Mouse (Mus musculus): ENCODE results near the gene Srrm3. TPM values are rescaled to one million over a fixed set of nuclear protein-coding genes. Genes with fewer than 3 reads are reported as not detected.

Srrm3 gene
- not detected for polyA plus RNA-seq (2017; shearing (Covaris generic))

DNA sequence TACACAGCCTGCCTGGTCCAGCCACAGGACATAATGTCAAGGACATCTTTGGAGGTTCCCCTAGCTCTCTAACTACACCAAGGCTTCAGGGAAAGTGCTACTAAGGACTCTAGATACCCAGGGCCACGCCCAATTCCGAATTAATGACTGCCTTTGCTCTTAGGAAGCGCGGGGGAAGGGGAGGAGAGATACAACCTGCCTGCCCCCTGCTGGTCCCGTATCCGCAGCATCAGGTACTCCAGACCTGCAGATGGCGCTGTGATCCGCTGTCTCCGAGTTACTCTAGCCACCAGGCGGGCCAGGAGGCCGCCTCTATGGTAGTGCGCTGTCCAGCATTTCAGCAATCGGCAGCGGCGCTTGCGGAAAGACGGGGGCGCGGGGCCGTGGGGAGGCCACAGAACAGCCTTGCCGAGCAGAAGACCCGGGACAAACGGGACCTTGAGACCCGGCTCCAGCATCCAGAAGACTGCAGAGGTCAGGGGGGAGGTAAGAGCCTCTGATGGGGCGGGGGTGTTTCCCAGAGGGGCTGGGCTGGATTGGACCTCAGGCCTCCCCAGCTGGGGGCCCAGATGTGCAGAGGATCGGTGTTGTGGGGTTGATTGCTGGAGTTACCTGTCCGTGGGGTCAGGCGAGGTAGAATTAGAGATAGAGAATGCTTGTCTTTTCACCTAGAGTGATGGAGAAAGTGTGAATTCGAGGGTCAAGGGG, at the start of gene Srrm3:
Srrm3 (plus strand) TSS at position 336 of the 708 bp plus-strand sequence.
- peak; percentile 90 for ATAC-seq

GRCm38 (mm10) chr5:135761881-135762280, 44.8 kb upstream of the Srrm3 start:
- no peak for ATAC-seq

DNA sequence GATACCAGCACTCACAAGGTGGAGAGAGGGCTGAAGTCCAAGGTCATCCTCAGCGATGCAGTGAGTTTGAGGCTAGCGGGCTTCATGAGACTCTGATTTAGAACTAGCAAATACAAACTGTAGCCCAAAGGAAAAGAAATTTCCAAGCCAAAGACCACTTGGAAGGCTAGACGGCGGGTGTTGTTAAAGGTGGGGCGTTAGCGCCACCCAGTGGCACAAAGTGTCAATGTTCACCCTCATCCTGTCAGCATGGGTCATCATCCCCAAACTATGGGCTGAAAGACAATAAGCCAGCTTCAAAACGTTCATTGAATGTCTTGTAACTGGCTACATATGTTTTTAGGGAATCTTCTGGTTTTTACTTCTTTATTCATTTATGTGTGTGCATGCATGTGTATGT, 43.2 kb upstream of the Srrm3 start:
- peak; percentile 73 for ATAC-seq

- ATAC-seq = no peak
These were observed 41.7 kb upstream of the Srrm3 start for GRCm38 (mm10) chr5:135764971-135765370.

GRCm38 (mm10) chr5:135772519-135772918, 34.2 kb upstream of the Srrm3 start:
- no peak for ATAC-seq

DNA sequence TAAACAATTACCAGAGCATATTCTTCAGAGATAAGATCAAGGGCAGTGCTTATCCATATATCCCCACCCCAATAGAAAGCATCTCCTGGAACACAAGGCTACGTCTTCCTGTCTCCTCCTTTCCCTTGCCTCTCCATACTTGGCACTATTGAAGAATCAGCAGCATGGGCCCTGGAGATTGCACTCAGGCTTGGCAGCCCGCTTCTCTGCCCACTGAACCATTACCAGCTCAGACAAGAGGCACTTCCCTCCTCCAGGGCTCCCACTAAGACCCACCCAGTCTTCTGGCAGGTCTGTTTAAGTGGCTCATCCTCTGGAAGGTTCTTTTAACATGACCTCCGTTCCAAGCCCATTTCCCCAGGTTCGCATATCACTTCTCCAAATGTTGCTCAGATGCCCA, 30.1 kb upstream of the Srrm3 start:
- ATAC-seq = no peak

GRCm38 (mm10) chr5:135777796-135778470, 28.8 kb upstream of the Srrm3 start, which contains the start of gene Styxl1:
Gene Styxl1, minus strand, starts transcription at chr5:135778385.
- ATAC-seq = no peak

DNA sequence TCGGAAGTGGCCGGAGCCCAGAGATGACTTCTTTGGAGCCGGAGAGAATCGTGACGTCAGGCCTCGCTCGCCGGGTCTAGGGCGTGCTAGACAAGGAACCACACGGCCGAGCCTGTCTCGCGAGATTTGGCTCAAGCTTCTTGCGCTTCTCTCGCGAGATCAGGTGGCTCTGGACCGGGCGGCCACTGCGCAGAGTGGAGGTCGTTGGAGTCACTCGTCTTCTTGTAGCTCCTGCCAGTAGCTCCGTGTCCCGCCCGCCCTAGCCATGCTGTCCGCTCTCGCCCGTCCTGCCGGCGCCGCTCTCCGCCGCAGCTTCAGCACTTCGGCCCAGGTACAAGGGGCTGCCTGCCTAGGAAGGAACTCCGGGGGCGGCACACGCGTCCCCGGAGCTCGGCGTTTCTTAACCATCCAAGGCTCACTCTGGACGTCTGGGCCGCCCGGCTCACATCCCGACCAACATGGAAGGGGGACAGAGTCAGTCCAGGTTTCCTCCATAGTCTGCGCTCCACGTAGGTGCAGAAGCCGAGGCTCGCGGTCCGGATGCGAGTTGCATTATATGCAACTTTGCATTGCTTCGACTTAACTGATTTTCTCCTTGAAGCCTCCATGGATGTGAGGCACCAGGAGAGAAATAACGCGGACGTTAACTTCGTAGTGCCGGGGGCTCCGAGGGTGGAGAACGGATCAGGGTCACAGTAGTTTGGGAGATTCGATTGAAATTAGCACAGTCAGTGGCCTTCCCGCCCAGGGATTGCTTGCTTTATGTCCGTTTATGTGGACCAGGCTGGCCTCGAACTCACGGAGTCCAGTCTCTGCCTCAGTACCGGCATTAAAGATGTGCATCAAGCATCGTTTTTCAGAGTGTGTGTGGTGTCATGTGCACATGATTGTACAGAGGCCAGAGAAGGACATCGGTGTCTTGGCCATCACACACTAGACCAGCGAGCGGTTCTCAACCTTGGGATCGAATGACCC, 27.9 kb upstream of the Srrm3 start, which contains the start of gene Mdh2:
Mdh2 (plus strand) TSS at position 10 of the 975 bp plus-strand sequence.
- peak; percentile 96 for ATAC-seq

DNA sequence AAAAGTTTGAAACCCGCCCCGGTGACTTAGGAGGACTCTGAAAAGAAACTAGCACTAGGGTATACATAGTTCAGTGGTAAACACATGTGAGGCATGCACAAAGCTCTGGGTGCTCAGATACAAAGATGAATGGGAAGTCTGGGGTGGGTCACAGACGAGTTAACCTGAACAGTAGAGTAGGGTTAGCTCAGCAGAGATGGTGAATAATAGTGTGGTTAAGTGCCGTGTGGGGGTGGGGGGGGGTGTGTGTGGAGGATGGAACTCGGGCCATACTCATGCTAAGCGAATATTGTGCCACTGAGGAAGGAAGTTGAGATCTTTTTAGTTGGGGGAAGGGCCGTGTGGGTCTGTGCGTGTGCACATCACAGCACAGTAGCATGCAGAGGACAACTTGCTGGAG, 26.4 kb upstream of the Srrm3 start:
- no peak for ATAC-seq

- ATAC-seq = no peak
These were observed 23.8 kb upstream of the Srrm3 start for GRCm38 (mm10) chr5:135782901-135783300.

DNA sequence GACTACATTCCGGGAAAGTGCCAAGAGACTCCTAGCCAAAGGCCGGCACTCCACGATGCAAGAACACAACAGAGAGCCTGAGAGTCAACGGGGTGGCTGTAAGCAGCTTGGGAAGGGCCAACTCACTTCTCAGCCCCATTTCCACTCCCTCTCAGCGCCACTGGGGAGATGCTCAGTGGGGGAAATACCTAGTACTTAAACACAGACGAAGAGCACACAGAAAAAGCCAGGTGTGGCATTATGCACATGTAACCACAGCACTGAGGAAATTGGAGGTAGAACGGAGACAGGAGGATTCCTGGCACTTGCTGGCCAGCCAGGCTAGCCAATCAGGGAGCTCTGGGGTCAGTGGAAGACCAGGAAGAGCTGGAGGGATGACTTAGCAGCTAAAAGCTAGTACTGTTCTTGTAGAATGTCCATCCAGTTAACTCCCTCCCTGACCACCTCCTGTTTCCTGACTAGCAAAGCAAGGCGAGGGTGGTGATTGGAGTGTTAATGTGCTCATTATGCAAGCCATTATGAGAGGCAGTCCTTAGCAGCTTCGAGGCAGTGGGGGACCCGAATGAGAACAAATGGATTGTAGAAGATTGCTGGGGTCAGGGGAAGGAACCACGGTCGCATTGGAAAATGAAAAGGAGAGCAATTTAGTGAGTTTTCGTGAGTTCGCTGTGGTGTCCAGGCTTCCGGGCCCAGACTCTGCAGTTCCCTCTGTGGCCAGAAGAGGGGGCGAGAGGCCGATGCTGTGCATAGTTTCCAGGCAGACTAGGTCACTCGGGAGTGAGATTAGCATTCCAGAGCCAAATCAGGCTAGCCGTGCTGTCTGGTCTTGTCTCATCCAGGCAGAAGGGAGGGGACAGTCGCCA, 12.5 kb upstream of the Srrm3 start:
- peak; percentile 82 for ATAC-seq

- no peak for ATAC-seq
These were observed 11.9 kb upstream of the Srrm3 start for GRCm38 (mm10) chr5:135794859-135795181.

DNA sequence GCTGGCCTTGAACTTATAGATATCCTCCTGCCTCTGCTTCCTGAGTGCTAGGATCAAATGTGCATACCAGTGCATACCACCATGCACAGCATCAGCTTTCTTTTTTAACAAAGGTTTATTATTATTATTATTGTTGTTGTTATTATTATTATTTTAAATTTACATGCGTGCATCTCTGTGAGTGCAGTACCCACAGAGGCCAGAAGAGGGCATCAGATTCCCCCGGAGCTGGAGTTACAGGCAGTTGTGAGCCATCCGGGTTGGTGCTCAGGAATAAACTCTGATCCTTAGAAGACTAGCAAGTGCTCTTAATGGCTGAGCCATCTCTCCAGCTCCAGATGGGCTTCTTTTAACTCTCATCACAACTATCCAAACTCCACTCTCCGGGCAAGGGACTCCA, 6.9 kb upstream of the Srrm3 start:
- ATAC-seq = no peak

GRCm38 (mm10) chr5:135800927-135801326, 5.8 kb upstream of the Srrm3 start:
- ATAC-seq = no peak

- ATAC-seq = no peak
These were observed 4.0 kb upstream of the Srrm3 start for GRCm38 (mm10) chr5:135802641-135803040.

- ATAC-seq = no peak
These were observed 3.6 kb upstream of the Srrm3 start for GRCm38 (mm10) chr5:135803135-135803534.

DNA sequence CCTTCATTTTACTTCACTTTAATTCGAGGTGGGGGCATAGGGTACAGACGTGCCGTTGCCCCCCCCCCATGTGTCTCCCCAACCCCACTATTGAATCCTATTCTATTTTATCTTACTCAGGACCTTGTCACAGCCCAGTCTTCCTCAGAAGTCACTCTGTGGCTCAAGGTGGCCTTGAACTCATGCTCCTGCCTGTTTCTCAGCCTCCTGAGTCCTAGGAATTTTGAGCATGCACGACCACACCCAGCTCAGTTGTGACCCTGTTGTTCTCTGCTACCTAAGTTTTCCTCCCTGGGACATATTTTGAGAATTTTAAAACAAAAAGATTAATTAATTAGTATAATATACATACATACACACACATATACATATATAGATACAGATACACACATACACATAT, 3.0 kb upstream of the Srrm3 start:
- ATAC-seq = no peak

- ATAC-seq = no peak
These were observed 2.0 kb upstream of the Srrm3 start for GRCm38 (mm10) chr5:135804735-135805134.

- ATAC-seq = no peak
These were observed 560 bp downstream of the Srrm3 start for GRCm38 (mm10) chr5:135807263-135807637.

DNA sequence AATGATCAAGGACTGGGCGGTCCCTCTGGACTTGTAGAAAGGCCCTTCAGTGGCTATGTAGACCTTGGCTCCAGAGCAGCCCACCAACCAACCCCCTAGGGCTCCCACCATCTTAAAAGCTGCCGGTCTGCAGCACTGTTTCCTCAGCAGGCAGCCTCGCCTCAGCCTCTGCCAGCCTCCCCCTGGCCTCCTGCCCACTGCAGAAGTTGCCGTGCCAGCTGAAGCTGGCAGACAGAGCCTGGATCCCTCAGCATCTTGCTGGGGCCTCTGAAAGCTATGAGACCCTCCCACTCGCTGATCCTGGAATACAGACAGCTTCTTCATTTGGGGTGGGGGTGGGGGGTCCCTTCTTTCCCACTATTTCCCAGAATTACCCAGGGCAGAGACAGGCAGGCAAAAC, 6.3 kb downstream of the Srrm3 start:
- ATAC-seq = no peak

DNA sequence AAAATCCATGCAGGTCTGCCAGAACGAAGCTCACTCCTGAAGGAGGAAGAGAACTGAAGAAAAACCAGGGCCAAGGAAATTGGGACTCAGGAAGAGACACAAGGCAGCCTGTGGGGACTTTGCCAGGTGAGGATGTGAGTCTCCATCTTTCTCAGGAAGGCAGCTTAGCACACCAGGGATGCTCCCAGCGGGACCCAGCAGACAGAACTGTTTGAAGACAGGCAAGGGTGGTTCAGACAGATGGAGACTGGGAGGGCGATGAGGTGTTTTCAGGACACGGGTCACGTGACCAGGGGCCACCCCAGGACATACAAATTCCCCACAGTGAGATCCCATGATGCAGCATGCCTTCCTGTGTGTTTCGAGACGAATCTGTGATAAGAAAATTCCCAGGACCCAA, 11.8 kb downstream of the Srrm3 start:
- no peak for ATAC-seq

DNA sequence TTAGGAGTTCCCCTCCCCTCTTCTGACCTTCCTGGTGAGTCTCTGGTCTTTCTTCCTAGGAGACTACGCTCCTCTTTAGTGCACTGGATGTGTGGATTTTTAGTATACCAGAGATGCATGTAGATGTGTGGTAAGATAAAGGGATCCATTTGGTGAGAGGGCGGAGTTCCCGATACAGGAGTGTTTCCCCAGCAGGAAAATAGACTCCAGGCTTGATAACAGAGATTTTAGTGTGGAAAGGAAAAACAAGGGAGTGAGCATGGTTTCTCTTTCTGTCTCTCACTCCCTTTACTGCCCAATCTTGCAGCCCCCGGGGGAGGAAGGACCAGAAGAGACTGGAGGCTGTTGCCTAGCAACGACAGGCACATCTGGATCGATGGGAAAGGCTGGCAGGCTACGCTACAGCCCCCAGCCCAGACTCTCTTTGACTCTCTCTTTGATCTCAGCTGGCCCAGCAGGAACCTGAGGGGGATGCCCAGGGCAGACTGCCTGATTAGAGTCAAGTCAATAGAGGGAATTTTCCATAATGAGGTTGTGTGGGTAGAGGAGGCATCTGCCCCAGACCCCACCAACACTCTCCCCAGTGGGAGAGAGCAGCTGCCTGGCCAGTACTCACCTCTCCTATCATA, 15.7 kb downstream of the Srrm3 start:
- ATAC-seq = no peak

Data from inflammation-experienced regulatory T-cells, adult 6 months (primary cell).